Mouse (Mus musculus): Measurements from ENCODE around the gene Eno1.

DNA sequence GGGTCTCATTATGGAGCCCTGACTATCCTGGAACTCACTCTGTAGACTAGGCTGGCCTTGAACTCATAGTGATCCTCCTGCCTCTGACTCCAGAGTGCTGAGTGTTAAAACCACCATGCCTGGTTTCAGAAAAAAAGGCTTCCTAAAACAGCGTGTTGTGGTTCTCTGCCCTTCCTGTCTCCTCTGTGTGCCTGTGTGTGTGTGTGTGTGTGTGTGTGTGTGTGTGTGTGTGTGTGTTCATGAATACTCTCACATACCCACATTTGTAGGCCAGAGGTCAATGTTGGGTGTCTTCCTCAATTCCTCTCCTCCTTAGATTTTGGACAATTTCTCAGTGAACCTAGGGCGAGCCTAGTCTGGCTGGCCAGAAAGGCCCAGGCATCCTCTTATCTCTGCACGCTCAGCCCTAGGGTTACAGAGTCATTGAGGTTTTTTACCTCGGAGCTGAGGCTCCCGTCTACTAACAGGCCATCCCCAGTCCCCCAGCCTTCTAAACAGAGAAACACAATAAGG is 19.4 kb upstream of the Eno1 start:
- TF ChIP-seq CTCF (conservative IDR thresholded peaks at IDR 0.05; ENCODE audit: insufficient read depth, insufficient read length, low read depth, low read length) (no peak), POLR2A (IDR thresholded peaks at IDR 0.05; ENCODE audit: low read depth, low read length) (no peak)
